Mouse (Mus musculus): ENCODE results near the gene Adamts15. TPM values are rescaled to one million over a fixed set of nuclear protein-coding genes. Genes with fewer than 3 reads are reported as not detected.

The Adamts15 gene
- total RNA-seq, 2 experiments from 2014 or later: 8.6 to 9.6 TPM

GRCm38 (mm10) chr9:30895618-30896017, 26.6 kb downstream of the Adamts15 start:
- peak; percentile 30 for DNase-seq
- intact Hi-C loops (cut with DNase I): no loop called here

GRCm38 (mm10) chr9:30886276-30886675, 36.0 kb downstream of the Adamts15 start:
- intact Hi-C loops (cut with DNase I): no loop called here
- DNase-seq: no peak

GRCm38 (mm10) chr9:30880553-30880952, 41.7 kb downstream of the Adamts15 start:
- DNase-seq: no peak

GRCm38 (mm10) chr9:30879947-30880273, 42.3 kb downstream of the Adamts15 start:
- intact Hi-C loops (cut with DNase I): no loop called here

More at GRCm38 (mm10) chr9:30880553-30880952, 41.7 kb downstream of the Adamts15 start:
- intact Hi-C loops (cut with DNase I): no loop called here

GRCm38 (mm10) chr9:30879248-30879946, 42.9 kb downstream of the Adamts15 start:
- intact Hi-C loops (cut with DNase I): no loop called here
- DNase-seq: no peak

More at GRCm38 (mm10) chr9:30879947-30880273, 42.3 kb downstream of the Adamts15 start:
- no peak for DNase-seq

GRCm38 (mm10) chr9:30876552-30876951, 45.7 kb downstream of the Adamts15 start:
- no peak for DNase-seq
- intact Hi-C loops (cut with DNase I): no loop called here

- no peak for DNase-seq
- intact Hi-C loops (cut with DNase I): no loop called here
Measured at GRCm38 (mm10) chr9:30855837-30856236, 66.4 kb downstream of the Adamts15 start.

GRCm38 (mm10) chr9:30851841-30852240, 70.4 kb downstream of the Adamts15 start:
- intact Hi-C loops (cut with DNase I): no loop called here
- DNase-seq: no peak

- intact Hi-C loops (cut with DNase I): no loop called here
- DNase-seq: no peak
Measured at GRCm38 (mm10) chr9:30849951-30850350, 72.3 kb downstream of the Adamts15 start.

GRCm38 (mm10) chr9:30849444-30849843, 72.8 kb downstream of the Adamts15 start:
- no peak for DNase-seq
- intact Hi-C loops (cut with DNase I): no loop called here

Other genes starting within 250 kb of the Adamts15 start
- gene Adamts8, start 20.1 kb upstream of the Adamts15 start, total RNA-seq (2021): 1 to 10 TPM; 8.5 to 8.9 TPM
- gene Zbtb44, start 108.2 kb upstream of the Adamts15 start, total RNA-seq (2021): 10 to 100 TPM; 44.9 TPM
- gene St14, start 209.4 kb upstream of the Adamts15 start, total RNA-seq (2021): under 1 TPM; 0.34 to 0.40 TPM

Data from left cerebral cortex, postnatal 4 days (tissue).